Mouse (Mus musculus) heart, postnatal 0 days (tissue): ENCODE results near the gene Zcchc24. TPM values are rescaled to one million over a fixed set of nuclear protein-coding genes. Genes with fewer than 3 reads are reported as not detected.
A peak's percentile ranks its signal among the peaks of the same experiment; 100 is the strongest.

Experiments
- ATAC-seq: fragments of 200-750 bp; cut with Nextera tagmentation; 2 replicates; pipeline ENCODE4 v1.8.0; 2017; ENCODE audit warnings: low read depth, moderate number of reproducible peaks, moderate library complexity; ENCODE audit not compliant: insufficient read depth
- DNase-seq: peaks from one replicate; pipeline ENCODE4 v3.0.0-alpha.2; 2016; ENCODE audit warnings: low spot score
- H3K27ac ChIP-seq: fragments of 300-500 bp; sonication (generic); 2 replicates; pipeline ENCODE4 v1.5.1; 2014; ENCODE audit warnings: low read depth, mild to moderate bottlenecking
- H3K27me3 ChIP-seq: fragments of 300-500 bp; sonication (generic); 2 replicates; pipeline ENCODE4 v1.6.1; 2014; ENCODE audit warnings: low read length, mixed read lengths; ENCODE audit not compliant: control insufficient read depth, insufficient read depth
- H3K36me3 ChIP-seq: fragments of 300-500 bp; sonication (generic); replicated peaks from 2 replicates; pipeline ENCODE4 v1.6.1; 2014; ENCODE audit warnings: low read length, mixed read lengths; ENCODE audit not compliant: control insufficient read depth, insufficient read depth
- H3K4me1 ChIP-seq: fragments of 300-500 bp; sonication (generic); 2 replicates; pipeline ENCODE4 v1.6.1; 2014; ENCODE audit warnings: antibody characterized with exemption; ENCODE audit not compliant: control insufficient read depth, insufficient read depth
- H3K4me2 ChIP-seq: fragments of 300-500 bp; sonication (generic); 2 replicates; pipeline ENCODE4 v1.6.1; 2014; ENCODE audit warnings: low read depth, mild to moderate bottlenecking, low read length, moderate library complexity
- H3K4me3 ChIP-seq: fragments of 300-500 bp; sonication (generic); 2 replicates; pipeline ENCODE4 v1.5.1; 2014; ENCODE audit warnings: low read depth, low read length
- H3K9ac ChIP-seq: fragments of 300-500 bp; sonication (generic); replicated peaks from 2 replicates; pipeline ENCODE4 v1.6.1; 2014; ENCODE audit warnings: low read depth, low read length, mixed read lengths
- H3K9me3 ChIP-seq: fragments of 300-500 bp; sonication (generic); replicated peaks from 2 replicates; pipeline ENCODE4 v1.6.1; 2016; ENCODE audit warnings: low read length; ENCODE audit not compliant: control insufficient read depth
- CTCF ChIP-seq: IDR thresholded peaks from 2 replicates; pipeline ENCODE4 v1.5.1; 2016; ENCODE audit warnings: antibody characterized with exemption, control low read depth, low read depth
- EP300 ChIP-seq: IDR thresholded peaks from 2 replicates; pipeline ENCODE4 v1.6.1; 2016; ENCODE audit warnings: antibody characterized with exemption, low read depth
- WGBS: fragments of 180-500 bp; shearing (Covaris S2); extraction: QIAGEN DNeasy Blood & Tissue Kit; methylation state at CpG from one replicate; pipeline ENCODE4 v1.1.7; 2014; 5-methylcytosine and 5-hydroxymethylcytosine counted together
- polyA plus RNA-seq: library from polyadenylated mRNA; unstranded; fragments of >200 nt; fragmentation: Nextera tagmentation; extraction: Ambion mirVana; gene quantifications from 2 replicates; pipeline ENCODE4 v1.2.1, GENCODE M21; 2015
- total RNA-seq: library from RNA; depleted of rRNA; stranded (reverse); fragments of >200 nt; gene quantifications from 2 replicates; pipeline ENCODE4 v1.2.3, GENCODE M21; 2014; ENCODE audit warnings: low replicate concordance

The Zcchc24 gene
- total and polyA plus RNA-seq, 2 experiments from 2014 or later, result 18.5 to 40.3 TPM

- no peaks in the 10 kb centered on the region for H3K9me3 ChIP-seq
- no peak overlapping the region for H3K9ac ChIP-seq
- H3K4me1 ChIP-seq, result peaks cover 6% of the 10 kb centered on the region; the same call in 1 of the 2 replicates
- no peaks in the 10 kb centered on the region for H3K36me3 ChIP-seq
- no peaks in the 10 kb centered on the region for H3K27me3 ChIP-seq
- WGBS, result 60% methylated on average over 3 of the region's 3 CpGs
- no peak for ATAC-seq
- no peak overlapping the region for H3K27ac ChIP-seq
- no peak overlapping the region for H3K4me2 ChIP-seq
- TF ChIP-seq CTCF, result no peak
- no peak for TF ChIP-seq EP300
- H3K4me3 ChIP-seq, result no peak overlapping the region
- DNase-seq, result no peak
These were observed 34.5 kb upstream of the Zcchc24 start for GRCm38 (mm10) chr14:25803246-25803809.

DNA sequence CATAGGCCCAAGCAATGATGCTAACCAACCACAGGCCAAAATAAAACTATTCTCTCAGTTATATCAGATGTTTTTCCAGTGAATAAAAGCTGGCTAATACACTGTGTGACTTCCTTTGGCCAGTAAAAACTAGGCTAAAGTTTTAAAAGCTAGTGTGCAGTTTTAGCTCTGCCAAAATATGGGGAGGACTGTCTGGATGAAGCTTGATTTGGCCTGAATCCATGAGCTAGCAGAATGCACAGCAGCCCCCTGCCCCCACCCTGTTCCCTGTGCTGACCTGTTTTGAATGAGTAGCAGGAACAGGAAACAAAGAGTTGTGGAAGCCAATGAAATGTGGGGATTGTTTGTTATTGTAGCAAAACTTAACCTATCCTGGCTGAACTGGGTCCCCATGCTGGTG, 33.7 kb upstream of the Zcchc24 start:
- Histone ChIP-seq H3K4me1 (peaks cover 6% of the 10 kb centered on the region; the same call in 1 of the 2 replicates), H3K27ac (no peak overlapping the region), H3K4me3 (no peak overlapping the region), H3K4me2 (no peak overlapping the region), H3K27me3 (no peaks in the 10 kb centered on the region), H3K36me3 (no peaks in the 10 kb centered on the region), H3K9me3 (no peaks in the 10 kb centered on the region), H3K9ac (no peak overlapping the region)
- DNase-seq (no peak), ATAC-seq (no peak)
- no peak for TF ChIP-seq CTCF
- TF ChIP-seq EP300, result no peak

DNA sequence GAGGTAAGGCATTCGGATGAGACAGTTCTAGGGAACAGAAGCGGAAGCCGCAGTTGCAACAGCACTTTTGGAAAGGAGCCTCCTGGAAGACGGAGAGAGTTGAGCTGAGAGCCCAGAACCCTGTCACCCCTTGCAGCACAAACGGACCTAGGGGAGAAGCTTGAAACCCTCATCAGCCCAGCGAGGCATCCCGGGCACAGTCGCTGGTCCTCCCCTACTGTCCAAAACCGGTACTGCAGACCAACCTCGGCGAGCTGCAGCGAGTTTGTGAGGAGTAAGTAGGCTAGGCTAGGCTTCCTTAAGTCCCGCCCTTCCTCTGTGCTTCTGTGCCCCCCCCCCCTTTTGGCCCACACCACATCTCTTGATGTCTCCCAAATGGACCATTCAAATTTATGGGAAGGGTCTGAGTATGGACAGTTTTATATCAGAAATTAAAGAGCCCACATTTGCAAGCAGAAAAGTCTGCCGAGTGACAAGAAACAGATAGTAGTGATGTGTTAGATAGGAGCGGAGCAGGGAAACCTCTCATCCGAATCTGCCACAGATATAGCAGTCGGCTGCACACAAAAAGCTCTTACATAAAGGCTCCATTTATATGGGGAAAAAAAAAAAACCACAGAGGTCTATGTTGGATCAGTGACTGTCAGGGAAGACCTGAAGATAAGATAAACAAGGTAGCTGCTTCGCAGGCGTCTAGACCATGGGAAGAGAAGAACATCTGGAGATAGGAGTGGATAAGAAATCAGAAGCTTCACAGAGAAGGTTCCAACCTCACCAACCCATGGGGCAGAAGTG, 31.5 kb upstream of the Zcchc24 start:
- ATAC-seq (peak; percentile 73), DNase-seq (peak; percentile 64)
- TF ChIP-seq CTCF (peak; percentile 95), EP300 (no peak)
- Histone ChIP-seq H3K4me1 (no peaks in the 10 kb centered on the region), H3K4me2 (no peak overlapping the region), H3K27me3 (no peaks in the 10 kb centered on the region), H3K27ac (no peak overlapping the region), H3K36me3 (no peaks in the 10 kb centered on the region), H3K9me3 (no peaks in the 10 kb centered on the region), H3K9ac (0 out of 2 replicates have a peak overlapping the region, but pooled peaks have one; percentile 3), H3K4me3 (no peak overlapping the region)
- 15% methylated on average over 19 of the region's 19 CpGs for WGBS

- H3K4me1 ChIP-seq, result no peaks in the 10 kb centered on the region
- H3K36me3 ChIP-seq, result no peaks in the 10 kb centered on the region
- DNase-seq (no peak), ATAC-seq (no peak)
- no peaks in the 10 kb centered on the region for H3K27me3 ChIP-seq
- no peak overlapping the region for H3K9ac ChIP-seq
- 74% methylated on average over 7 of the region's 7 CpGs for whole genome bisulfite sequencing
- H3K4me3 ChIP-seq, result no peak overlapping the region
- H3K4me2 ChIP-seq, result no peak overlapping the region
- H3K27ac ChIP-seq, result no peak overlapping the region
- no peak for TF ChIP-seq EP300
- TF ChIP-seq CTCF, result no peak
- no peaks in the 10 kb centered on the region for H3K9me3 ChIP-seq
These were observed 27.8 kb upstream of the Zcchc24 start for GRCm38 (mm10) chr14:25796619-25797018.

GRCm38 (mm10) chr14:25795561-25796174, 26.8 kb upstream of the Zcchc24 start:
- peak overlapping the region; percentile 16; the same call in 1 of the 2 replicates for H3K4me3 ChIP-seq
- H3K27me3 ChIP-seq, result no peaks in the 10 kb centered on the region
- 0 out of 2 replicates have a peak overlapping the region, but pooled peaks have one; percentile 20 for H3K9ac ChIP-seq
- WGBS, result 33% methylated on average over 10 of the region's 10 CpGs
- no peaks in the 10 kb centered on the region for H3K36me3 ChIP-seq
- no peaks in the 10 kb centered on the region; the same call in 1 of the 2 replicates for H3K4me1 ChIP-seq
- peak overlapping the region; percentile 43; the same call in 1 of the 2 replicates for H3K27ac ChIP-seq
- no peak for TF ChIP-seq EP300
- TF ChIP-seq CTCF, result no peak
- ATAC-seq, result 0 out of 2 replicates have a peak, but pooled peaks have one; percentile 63
- peak; percentile 76 for DNase-seq
- H3K9me3 ChIP-seq, result no peaks in the 10 kb centered on the region
- peak overlapping the region; percentile 37; the same call in 1 of the 2 replicates for H3K4me2 ChIP-seq
